Mouse (Mus musculus) hindbrain, postnatal 0 days (tissue): ENCODE measurements around the gene Adgrf2. TPM values are rescaled to one million over a fixed set of nuclear protein-coding genes. Genes with fewer than 3 reads are reported as not detected.

Experiments used
- ATAC-seq: fragments of 200-750 bp; cut with Nextera tagmentation; 2 replicates; pipeline ENCODE4 v1.8.0; 2017; ENCODE audit warnings: mild to moderate bottlenecking, moderate TSS enrichment, moderate library complexity
- DNase-seq: peaks from one replicate; pipeline ENCODE4 v3.0.0-alpha.2; 2015; ENCODE audit warnings: low spot score
- H3K27ac ChIP-seq: fragments of 300-500 bp; sonication (generic); 2 replicates; pipeline ENCODE4 v1.5.1; 2014; ENCODE audit warnings: mild to moderate bottlenecking
- H3K27me3 ChIP-seq: fragments of 300-500 bp; sonication (generic); 2 replicates; pipeline ENCODE4 v1.6.1; 2014; ENCODE audit warnings: low read length, mixed read lengths; ENCODE audit not compliant: insufficient read depth
- H3K36me3 ChIP-seq: fragments of 300-500 bp; sonication (generic); 2 replicates; pipeline ENCODE4 v1.6.1; 2014; ENCODE audit warnings: low read length, mixed read lengths; ENCODE audit not compliant: insufficient read depth
- H3K4me1 ChIP-seq: fragments of 300-500 bp; sonication (generic); 2 replicates; pipeline ENCODE4 v1.6.1; 2014; ENCODE audit warnings: antibody characterized with exemption, low read length, mixed read lengths; ENCODE audit not compliant: insufficient read depth
- H3K4me2 ChIP-seq: fragments of 300-500 bp; sonication (generic); 2 replicates; pipeline ENCODE4 v1.6.1; 2014; ENCODE audit warnings: low read depth, mild to moderate bottlenecking, low read length, moderate library complexity, mixed read lengths
- H3K4me3 ChIP-seq: fragments of 300-500 bp; sonication (generic); 2 replicates; pipeline ENCODE4 v1.5.1; 2014; ENCODE audit warnings: low read length
- H3K9ac ChIP-seq: fragments of 300-500 bp; sonication (generic); replicated peaks from 2 replicates; pipeline ENCODE4 v1.6.1; 2014; ENCODE audit warnings: mild to moderate bottlenecking, low read length, moderate library complexity, mixed read lengths
- H3K9me3 ChIP-seq: fragments of 300-500 bp; sonication (generic); 2 replicates; pipeline ENCODE4 v1.6.1; 2016; ENCODE audit warnings: low read length, mixed read lengths
- CTCF ChIP-seq: IDR thresholded peaks from 2 replicates; pipeline ENCODE4 v1.5.1; 2016; ENCODE audit warnings: antibody characterized with exemption, control low read depth, low read depth
- WGBS: fragments of 180-500 bp; shearing (Covaris S2); extraction: QIAGEN DNeasy Blood & Tissue Kit; methylation state at CpG from one replicate; pipeline ENCODE4 v1.1.7; 2014; 5-methylcytosine and 5-hydroxymethylcytosine counted together
- polyA plus RNA-seq: library from polyadenylated mRNA; unstranded; fragments of >200 nt; fragmentation: Nextera tagmentation; extraction: Ambion mirVana; gene quantifications from 2 replicates; pipeline ENCODE4 v1.2.1, GENCODE M21; 2015
- total RNA-seq: library from RNA; depleted of rRNA; stranded (reverse); fragments of >200 nt; gene quantifications from 2 replicates; pipeline ENCODE4 v1.2.3, GENCODE M21; 2014; rRNA removed

Adgrf2 gene
- total RNA-seq, result 0.21 and 0.97 TPM in 2 replicates
- 0.05 TPM in 1 of 2 replicates, not detected in the other for polyA plus RNA-seq

DNA sequence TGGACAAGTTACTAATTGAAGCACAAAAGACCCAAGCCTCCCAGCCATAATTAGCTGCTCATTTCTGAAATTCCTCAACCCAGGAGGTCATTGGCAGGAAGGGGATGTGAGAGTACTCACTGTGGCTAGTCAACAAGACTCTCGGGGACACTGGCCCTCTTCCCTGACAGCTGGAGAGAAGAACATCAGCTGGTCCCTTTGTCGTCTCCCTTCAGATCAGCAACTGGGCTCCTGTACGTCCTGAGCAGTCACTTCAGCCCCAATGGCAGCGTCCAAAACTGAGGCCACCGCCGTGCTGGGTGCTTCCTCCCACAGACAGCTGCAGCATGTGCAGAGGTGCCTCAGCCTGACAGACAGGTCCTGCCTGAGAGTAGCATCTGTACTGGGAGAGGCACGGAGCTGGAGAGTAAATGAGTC lies at the start of gene Adgrf2:
Adgrf2 (minus strand) TSS at position 379 of the 417 bp plus-strand sequence.
- H3K27ac ChIP-seq, result no peak within 1 kb of the TSS
- no peak within 1 kb of the TSS for H3K9ac ChIP-seq
- DNase-seq (no peak), ATAC-seq (no peak)
- H3K4me2 ChIP-seq, result no peak within 1 kb of the TSS
- no peaks in the 10 kb centered on the region for H3K4me1 ChIP-seq
- H3K27me3 ChIP-seq, result no peaks in the 10 kb centered on the region
- TF ChIP-seq CTCF, result no peak
- 29% methylated on average over 7 of the region's 7 CpGs for WGBS
- H3K4me3 ChIP-seq, result no peak within 1 kb of the TSS
- H3K9me3 ChIP-seq, result no peaks in the 10 kb centered on the region
- no peaks in the 10 kb centered on the region for H3K36me3 ChIP-seq

DNA sequence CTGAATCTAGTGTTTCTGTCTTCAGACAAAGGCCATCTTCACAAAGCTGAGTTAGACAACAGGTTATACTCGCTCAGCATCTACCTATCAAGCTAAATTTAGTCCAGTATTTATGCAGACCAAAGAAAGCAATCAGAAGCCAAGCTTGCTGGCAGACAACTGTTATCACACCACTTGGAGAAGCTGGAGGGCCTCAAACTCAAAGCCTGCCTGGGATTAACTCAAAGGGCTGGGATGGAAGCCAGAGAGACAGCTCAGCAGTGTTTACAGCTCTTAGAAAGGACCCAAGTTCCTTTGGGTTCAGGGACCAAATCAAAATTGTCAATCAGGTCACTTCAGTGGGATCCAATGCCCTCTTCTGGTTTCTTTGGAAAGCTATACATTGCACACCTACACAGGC lies 48.8 kb upstream of the Adgrf2 start:
- ATAC-seq, result no peak

DNA sequence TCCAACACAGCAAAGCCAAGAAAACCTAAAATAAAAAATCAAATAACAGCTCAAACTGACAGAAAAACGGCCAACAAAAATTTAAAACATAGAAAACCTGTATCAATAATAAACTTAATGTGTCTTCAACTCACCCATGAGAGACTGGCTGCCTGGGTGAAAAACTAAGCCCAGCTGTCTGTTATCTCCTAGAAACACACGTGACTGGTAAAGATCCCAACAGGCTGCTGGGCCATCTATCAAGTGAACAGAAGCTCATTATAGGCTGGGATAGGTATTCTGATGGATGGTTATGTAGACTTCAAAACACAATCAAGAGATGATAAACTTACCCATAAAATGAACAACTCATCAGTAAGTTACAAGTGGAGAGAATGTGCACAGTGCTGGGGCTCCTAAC lies 47.7 kb upstream of the Adgrf2 start:
- H3K9me3 ChIP-seq, result no peaks in the 10 kb centered on the region
- H3K4me2 ChIP-seq, result no peak overlapping the region
- no peak overlapping the region for H3K9ac ChIP-seq
- DNase-seq (no peak), ATAC-seq (no peak)
- H3K4me1 ChIP-seq, result 0 out of 2 replicates have a peak, but pooled peaks cover 3% of the 10 kb centered on the region
- no peak overlapping the region for H3K4me3 ChIP-seq
- no peaks in the 10 kb centered on the region for H3K27me3 ChIP-seq
- H3K27ac ChIP-seq, result no peak overlapping the region
- no peaks in the 10 kb centered on the region for H3K36me3 ChIP-seq
- no peak for TF ChIP-seq CTCF
- WGBS, result 72% methylated on average over 2 of the region's 2 CpGs

More for the DNA sequence above, 48.8 kb upstream of the Adgrf2 start:
- no peak overlapping the region for H3K4me2 ChIP-seq
- H3K4me3 ChIP-seq, result no peak overlapping the region
- no peak for TF ChIP-seq CTCF
- H3K9me3 ChIP-seq, result no peaks in the 10 kb centered on the region
- peak; percentile 10 for DNase-seq
- WGBS, result 76% methylated on average over 1 of the region's 1 CpGs
- no peaks in the 10 kb centered on the region for H3K36me3 ChIP-seq
- no peak overlapping the region for H3K27ac ChIP-seq
- 0 out of 2 replicates have a peak, but pooled peaks cover 3% of the 10 kb centered on the region for H3K4me1 ChIP-seq
- H3K9ac ChIP-seq, result no peak overlapping the region
- H3K27me3 ChIP-seq, result no peaks in the 10 kb centered on the region

DNA sequence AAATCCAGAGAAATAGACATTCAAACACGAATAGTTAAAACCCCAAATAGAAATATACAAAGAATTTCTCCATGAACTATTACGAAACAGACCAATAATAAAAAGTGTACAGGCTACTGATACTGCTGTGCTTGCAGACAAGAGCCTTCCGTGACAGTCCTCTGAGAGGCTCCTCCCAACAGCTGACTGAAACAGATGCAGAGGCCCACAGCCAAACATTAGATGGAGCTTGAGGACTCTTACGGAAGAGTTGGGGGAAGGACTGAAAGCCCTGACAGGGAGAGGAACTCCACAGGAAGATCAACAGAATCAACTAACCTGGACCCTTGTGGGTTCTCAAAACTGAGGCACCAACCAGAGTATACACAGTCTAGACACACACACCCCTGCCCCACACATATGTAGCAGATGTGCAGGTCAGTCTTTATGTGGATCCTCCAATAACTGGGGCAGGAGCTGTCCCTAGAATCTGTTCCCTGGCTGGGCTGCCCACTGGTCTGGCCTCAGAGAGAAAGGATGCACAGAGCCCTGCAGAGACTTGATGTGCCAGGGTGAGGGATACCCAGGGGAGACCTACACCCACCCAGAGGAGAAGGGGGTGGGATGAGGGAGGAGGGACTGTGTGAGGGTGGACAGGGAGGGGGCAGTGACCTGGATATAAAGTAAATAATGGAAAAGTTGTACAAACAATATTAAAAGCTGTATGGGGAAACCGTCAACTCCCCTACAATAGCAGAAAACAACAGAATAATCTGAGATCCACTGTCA lies 46.9 kb upstream of the Adgrf2 start:
- WGBS, result 86% methylated on average over 5 of the region's 5 CpGs
- Histone ChIP-seq H3K27me3 (no peaks in the 10 kb centered on the region), H3K4me2 (no peak overlapping the region), H3K36me3 (no peaks in the 10 kb centered on the region), H3K9ac (no peak overlapping the region), H3K27ac (no peak overlapping the region), H3K4me1 (0 out of 2 replicates have a peak, but pooled peaks cover 3% of the 10 kb centered on the region), H3K4me3 (no peak overlapping the region), H3K9me3 (no peaks in the 10 kb centered on the region)
- DNase-seq (no peak), ATAC-seq (0 out of 2 replicates have a peak, but pooled peaks have one; percentile 48)
- no peak for TF ChIP-seq CTCF

DNA sequence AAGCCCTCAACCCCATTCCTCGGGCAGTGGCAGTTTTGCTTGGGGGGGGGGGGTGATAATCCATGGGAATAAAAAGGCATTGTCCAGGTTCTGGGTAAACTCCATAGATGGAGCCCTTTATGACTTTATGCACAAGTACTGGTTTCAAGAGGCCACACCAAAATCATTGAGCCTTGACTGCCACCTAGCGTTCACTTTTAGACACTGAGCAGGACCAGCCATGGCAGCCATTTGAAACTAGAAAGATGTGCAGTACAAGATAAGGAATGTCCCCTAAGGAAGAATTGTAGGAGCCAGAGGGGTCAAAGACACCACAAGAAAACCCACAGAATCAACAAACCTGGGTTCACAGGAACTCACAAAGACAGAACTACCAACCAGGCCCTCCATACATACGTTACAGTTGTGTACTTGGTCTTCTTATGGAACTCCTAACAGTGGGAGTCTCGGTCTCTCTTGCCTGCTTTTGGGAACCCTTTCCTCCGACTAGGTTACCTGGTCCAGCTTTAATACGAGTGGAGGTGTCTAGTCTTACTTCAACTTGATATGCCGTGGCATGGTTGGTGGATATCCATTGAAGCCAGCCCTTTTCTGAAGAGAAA lies 40.3 kb upstream of the Adgrf2 start:
- no peak overlapping the region for H3K4me2 ChIP-seq
- no peak overlapping the region for H3K9ac ChIP-seq
- H3K4me3 ChIP-seq, result no peak overlapping the region
- ATAC-seq, result peak; percentile 84
- H3K9me3 ChIP-seq, result no peaks in the 10 kb centered on the region
- no peaks in the 10 kb centered on the region for H3K4me1 ChIP-seq
- 52% methylated on average over 7 of the region's 7 CpGs for WGBS
- DNase-seq, result peak; percentile 83
- H3K27ac ChIP-seq, result no peak overlapping the region
- H3K27me3 ChIP-seq, result no peaks in the 10 kb centered on the region
- TF ChIP-seq CTCF, result peak; percentile 85
- no peaks in the 10 kb centered on the region for H3K36me3 ChIP-seq

DNA sequence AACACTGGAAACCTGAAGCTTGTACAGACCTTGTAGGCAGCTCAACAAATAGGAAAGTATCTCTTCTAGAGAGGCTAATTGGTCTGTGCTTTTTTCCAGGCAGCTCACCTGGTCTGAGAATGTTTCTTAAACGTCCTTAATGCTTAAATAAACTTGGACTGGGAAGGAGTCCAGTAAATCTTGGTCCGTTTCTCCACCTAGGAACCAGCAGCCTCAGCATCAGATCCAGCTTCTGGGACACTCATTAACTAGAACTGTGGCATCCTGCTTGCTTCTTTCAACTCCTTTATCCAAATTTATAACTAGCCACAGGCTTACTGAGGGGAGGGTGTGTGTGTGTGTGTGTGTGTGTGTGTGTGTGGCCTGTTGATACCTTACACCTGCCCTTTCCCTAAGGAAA lies 11.8 kb upstream of the Adgrf2 start:
- no peak overlapping the region for H3K4me2 ChIP-seq
- H3K9me3 ChIP-seq, result no peaks in the 10 kb centered on the region
- H3K36me3 ChIP-seq, result no peaks in the 10 kb centered on the region
- H3K27ac ChIP-seq, result no peak overlapping the region
- no peaks in the 10 kb centered on the region for H3K4me1 ChIP-seq
- TF ChIP-seq CTCF, result no peak
- no peak for ATAC-seq
- WGBS, result 47% methylated on average over 2 of the region's 2 CpGs
- no peaks in the 10 kb centered on the region for H3K27me3 ChIP-seq
- no peak overlapping the region for H3K9ac ChIP-seq
- no peak for DNase-seq
- no peak overlapping the region for H3K4me3 ChIP-seq

DNA sequence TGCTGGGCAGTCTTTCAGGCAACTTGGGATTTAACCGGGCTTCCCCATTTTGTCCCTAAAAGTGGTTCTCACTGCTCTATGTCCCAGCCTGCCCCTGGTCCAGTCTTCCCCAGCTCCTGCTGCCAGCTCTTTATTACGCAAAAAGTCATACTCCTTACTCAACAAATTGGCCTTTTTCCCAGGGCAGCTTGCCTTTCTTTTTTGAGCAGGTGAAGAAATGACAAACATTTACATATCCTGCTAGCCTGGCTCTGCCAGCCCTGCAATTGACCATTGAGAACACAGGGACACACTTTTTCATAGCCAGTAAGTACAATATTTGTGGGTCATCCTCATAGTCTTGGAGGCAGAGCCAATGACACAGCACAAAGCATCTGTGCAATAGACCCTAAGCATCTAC lies 10.2 kb upstream of the Adgrf2 start:
- H3K27ac ChIP-seq, result no peak overlapping the region
- H3K9ac ChIP-seq, result no peak overlapping the region
- H3K36me3 ChIP-seq, result no peaks in the 10 kb centered on the region
- H3K4me2 ChIP-seq, result no peak overlapping the region
- no peak overlapping the region for H3K4me3 ChIP-seq
- H3K9me3 ChIP-seq, result no peaks in the 10 kb centered on the region
- DNase-seq (no peak), ATAC-seq (no peak)
- no peaks in the 10 kb centered on the region for H3K4me1 ChIP-seq
- H3K27me3 ChIP-seq, result no peaks in the 10 kb centered on the region
- WGBS, result 90% methylated on average over 2 of the region's 2 CpGs
- no peak for TF ChIP-seq CTCF
